ENCODE assay signal across 29 mouse cellular contexts in the genomic region with DNA sequence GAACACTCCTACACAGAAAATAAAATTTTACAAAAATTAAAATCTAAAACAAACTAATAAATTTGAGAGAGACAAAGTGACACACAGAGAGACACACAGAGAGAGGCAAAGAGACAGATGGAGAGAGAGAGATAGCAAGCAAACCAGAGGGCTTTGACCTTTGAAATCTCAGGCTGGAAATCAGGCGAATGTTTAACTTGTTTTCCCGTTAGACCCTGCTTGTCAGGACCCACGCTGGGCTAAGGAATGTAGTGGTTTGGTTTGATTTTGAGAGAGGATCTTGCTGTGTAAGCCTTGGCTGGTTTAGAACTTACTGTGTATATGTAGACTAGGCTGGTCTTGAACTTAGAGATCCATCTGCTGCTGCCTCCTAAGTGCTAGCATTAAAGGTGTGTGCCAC. TPM values are rescaled to one million over a fixed set of nuclear protein-coding genes. Genes with fewer than 3 reads are reported as not detected.
DNase-seq lines count a peak whose midpoint lies in the region; ATAC-seq and TF ChIP-seq lines count a peak whose summit lies in the region.
"Had no signal": no experiment of that assay in that cellular context is flagged by ENCODE, and none has a peak within 500 bp of the region (broad histone marks: within the 10 kb centered on the region; RNA-seq: fewer than 3 reads in every experiment).

No protein-coding gene starts in this region.

- TF ChIP-seq EP300 in liver, postnatal 0 days (IDR thresholded peaks at IDR 0.05; ENCODE audit: low read depth): no peak

- no peak overlapping the region for H3K27ac ChIP-seq in kidney, embryonic 14.5 days (ENCODE audit: low read depth, low read length)
- H3K27ac ChIP-seq in liver, postnatal 0 days (ENCODE audit: low read depth): peak overlapping the region; percentile 70
- no peak overlapping the region for H3K27ac ChIP-seq in midbrain, embryonic 10.5 days (replicated peaks)
- H3K27ac ChIP-seq: embryonic facial prominence, embryonic 10.5 days; embryonic facial prominence, embryonic 15.5 days; forebrain, embryonic 13.5 days; hindbrain, embryonic 10.5 days; hindbrain, embryonic 15.5 days; limb, embryonic 10.5 days; limb, embryonic 15.5 days had no signal

- 77% methylated on average over 3 of the region's 3 CpGs for WGBS in kidney, embryonic 14.5 days
- WGBS in liver, postnatal 0 days (ENCODE audit: insufficient replicate concordance): 64% methylated on average over 3 of the region's 3 CpGs
- whole genome bisulfite sequencing in midbrain, embryonic 10.5 days: 85% methylated on average over 3 of the region's 3 CpGs

- no peaks in the 10 kb centered on the region for H3K4me1 ChIP-seq in kidney, embryonic 14.5 days (ENCODE audit: control insufficient read depth, insufficient read depth, low read length)
- 0 out of 2 replicates have a peak, but pooled peaks cover 3% of the 10 kb centered on the region for H3K4me1 ChIP-seq in liver, postnatal 0 days (ENCODE audit: insufficient read depth)
- H3K4me1 ChIP-seq in midbrain, embryonic 10.5 days: no peaks in the 10 kb centered on the region
- H3K4me1 ChIP-seq: embryonic facial prominence, embryonic 10.5 days; embryonic facial prominence, embryonic 15.5 days; forebrain, embryonic 13.5 days; hindbrain, embryonic 15.5 days; limb, embryonic 10.5 days; limb, embryonic 15.5 days had no signal

- no peak for TF ChIP-seq CTCF in liver, postnatal 0 days (IDR thresholded peaks at IDR 0.05; ENCODE audit: low read depth)

- peak; percentile 11 for DNase-seq in kidney, adult 18-20 months
- DNase-seq in kidney, adult 8-10 months: peak; percentile 57 to 67
- DNase-seq in kidney, postnatal 14 days: peak; percentile 61
- no peak for DNase-seq in liver, postnatal 0 days
- DNase-seq in right cerebral cortex, adult 18-20 months: no peak
- DNase-seq in midbrain, embryonic 10.5 days (ENCODE audit: low spot score): no peak
- DNase-seq: adrenal gland, adult 8-10 months; cerebellum, adult 8-10 months; cerebellum, postnatal 25 days; gastrocnemius, postnatal 10 days; heart, postnatal 14 days; layer of hippocampus, postnatal 36 days; lung, embryonic 14.5 days; lung, postnatal 14 days had no signal

- peaks cover 19% of the 10 kb centered on the region for H3K36me3 ChIP-seq in kidney, embryonic 14.5 days (ENCODE audit: control insufficient read depth, insufficient read depth, low read length)
- H3K36me3 ChIP-seq in liver, postnatal 0 days (replicated peaks; ENCODE audit: insufficient read depth, low read length): peaks cover 3% of the 10 kb centered on the region; the same call in 1 of the 2 replicates
- peaks cover 50% of the 10 kb centered on the region for H3K36me3 ChIP-seq in midbrain, embryonic 10.5 days

- no peak overlapping the region for H3K4me2 ChIP-seq in kidney, embryonic 14.5 days (replicated peaks; ENCODE audit: low read depth, low read length)
- H3K4me2 ChIP-seq in liver, postnatal 0 days (ENCODE audit: low read depth, low read length): no peak overlapping the region
- H3K4me2 ChIP-seq: embryonic facial prominence, embryonic 15.5 days; forebrain, embryonic 13.5 days; hindbrain, embryonic 15.5 days; limb, embryonic 15.5 days; lung, embryonic 14.5 days; midbrain, embryonic 11.5 days had no signal

- no peaks in the 10 kb centered on the region for H3K27me3 ChIP-seq in kidney, embryonic 14.5 days (ENCODE audit: control insufficient read depth, insufficient read depth, low read length)
- H3K27me3 ChIP-seq in liver, postnatal 0 days (ENCODE audit: insufficient read depth, low read length): no peaks in the 10 kb centered on the region
- H3K27me3 ChIP-seq in midbrain, embryonic 10.5 days (ENCODE audit: low read depth, poor library complexity, severe bottlenecking): no peaks in the 10 kb centered on the region
- H3K27me3 ChIP-seq: embryonic facial prominence, embryonic 15.5 days; forebrain, embryonic 13.5 days; hindbrain, embryonic 15.5 days; limb, embryonic 15.5 days had no signal

- no peaks in the 10 kb centered on the region for H3K9me3 ChIP-seq in kidney, embryonic 14.5 days (ENCODE audit: control insufficient read depth, low read length)
- no peaks in the 10 kb centered on the region for H3K9me3 ChIP-seq in liver, postnatal 0 days (ENCODE audit: low read length)
- no peaks in the 10 kb centered on the region for H3K9me3 ChIP-seq in midbrain, embryonic 10.5 days (replicated peaks)
- H3K9me3 ChIP-seq: embryonic facial prominence, embryonic 10.5 days; embryonic facial prominence, embryonic 15.5 days; forebrain, embryonic 13.5 days; G1E; hindbrain, embryonic 10.5 days; hindbrain, embryonic 15.5 days; limb, embryonic 10.5 days; limb, embryonic 15.5 days had no signal

- no peak overlapping the region for H3K4me3 ChIP-seq in kidney, embryonic 14.5 days (ENCODE audit: low read length)
- no peak overlapping the region for H3K4me3 ChIP-seq in liver, postnatal 0 days (ENCODE audit: low read depth, low read length)
- H3K4me3 ChIP-seq in midbrain, embryonic 10.5 days: no peak overlapping the region
- H3K4me3 ChIP-seq: embryonic facial prominence, embryonic 10.5 days; embryonic facial prominence, embryonic 15.5 days; forebrain, embryonic 13.5 days; hindbrain, embryonic 10.5 days; hindbrain, embryonic 15.5 days; limb, embryonic 10.5 days; limb, embryonic 15.5 days had no signal

- H3K9ac ChIP-seq in kidney, embryonic 14.5 days (ENCODE audit: low read depth, low read length): no peak overlapping the region
- no peak overlapping the region for H3K9ac ChIP-seq in liver, postnatal 0 days (replicated peaks)
- H3K9ac ChIP-seq: embryonic facial prominence, embryonic 15.5 days; forebrain, embryonic 13.5 days; hindbrain, embryonic 15.5 days; limb, embryonic 15.5 days; lung, embryonic 14.5 days had no signal

- ATAC-seq in kidney, embryonic 14.5 days (ENCODE audit: low FRiP score, low TSS enrichment): no peak
- peak; percentile 36; the same call in 1 of the 2 replicates for ATAC-seq in liver, postnatal 0 days
- ATAC-seq: forebrain, embryonic 13.5 days; midbrain, embryonic 16.5 days had no signal

RNA-seq across cellular contexts. Expression of a gene that starts 25.0 kb away (rescaled TPM):
- polyA plus RNA-seq in kidney, embryonic 14.5 days (2014; fragmentation: Nextera tagmentation; extraction: Ambion mirVana): 66.5 and 72.9 TPM in 2 replicates
- polyA plus RNA-seq in liver, postnatal 0 days (2015; fragmentation: Nextera tagmentation; extraction: Ambion mirVana): 9.4 TPM in 2 replicates
- polyA plus RNA-seq in midbrain, embryonic 10.5 days (2016; fragmentation: Nextera tagmentation; extraction: Ambion mirVana): 52.4 and 53.8 TPM in 2 replicates

RNA-seq across cellular contexts. Expression of a gene that starts 25.0 kb away (rescaled TPM):
- polyA plus RNA-seq in kidney, embryonic 14.5 days (2014; fragmentation: Nextera tagmentation; extraction: Ambion mirVana): 11.1 and 20.3 TPM in 2 replicates
- 2.8 and 3.1 TPM in 2 replicates for polyA plus RNA-seq in liver, postnatal 0 days (2015; fragmentation: Nextera tagmentation; extraction: Ambion mirVana)
- polyA plus RNA-seq in midbrain, embryonic 10.5 days (2016; fragmentation: Nextera tagmentation; extraction: Ambion mirVana): 22.7 and 24.7 TPM in 2 replicates

RNA-seq across cellular contexts. Expression of a gene that starts 25.2 kb away (rescaled TPM):
- 350 and 462 TPM in 2 replicates for polyA plus RNA-seq in kidney, embryonic 14.5 days (2014; fragmentation: Nextera tagmentation; extraction: Ambion mirVana)
- 346 and 365 TPM in 2 replicates for polyA plus RNA-seq in liver, postnatal 0 days (2015; fragmentation: Nextera tagmentation; extraction: Ambion mirVana)
- polyA plus RNA-seq in midbrain, embryonic 10.5 days (2016; fragmentation: Nextera tagmentation; extraction: Ambion mirVana): 274 and 277 TPM in 2 replicates

RNA-seq across cellular contexts. Expression of a gene that starts 33.1 kb away (rescaled TPM):
- polyA plus RNA-seq in kidney, embryonic 14.5 days (2014; fragmentation: Nextera tagmentation; extraction: Ambion mirVana): 0.08 and 0.10 TPM in 2 replicates
- 173 and 210 TPM in 2 replicates for polyA plus RNA-seq in liver, postnatal 0 days (2015; fragmentation: Nextera tagmentation; extraction: Ambion mirVana)
- not detected in 2 replicates for polyA plus RNA-seq in midbrain, embryonic 10.5 days (2016; fragmentation: Nextera tagmentation; extraction: Ambion mirVana)
- polyA plus RNA-seq: embryonic facial prominence, embryonic 10.5 days; embryonic facial prominence, embryonic 15.5 days; forebrain, embryonic 13.5 days; G1E; heart, embryonic 14.5 days; hindbrain, embryonic 10.5 days; hindbrain, embryonic 15.5 days; intestine, embryonic 14.5 days; limb, embryonic 10.5 days; lung, embryonic 14.5 days; midbrain, embryonic 11.5 days; midbrain, embryonic 16.5 days; neural tube, embryonic 11.5 days; urinary bladder, adult 2 months had no signal

RNA-seq across cellular contexts. Expression of a gene that starts 42.7 kb away (rescaled TPM):
- 104 and 116 TPM in 2 replicates for polyA plus RNA-seq in kidney, embryonic 14.5 days (2014; fragmentation: Nextera tagmentation; extraction: Ambion mirVana)
- polyA plus RNA-seq in liver, postnatal 0 days (2015; fragmentation: Nextera tagmentation; extraction: Ambion mirVana): 31.0 and 33.2 TPM in 2 replicates
- polyA plus RNA-seq in midbrain, embryonic 10.5 days (2016; fragmentation: Nextera tagmentation; extraction: Ambion mirVana): 158 and 170 TPM in 2 replicates

Comparison
In these comparisons a context has a peak if more than half of its experiments do, and no peak if none do; other contexts are left out.
1. DNase-seq: peak in kidney, adult 18-20 months (single experiment), kidney, adult 8-10 months (2 of 2) and kidney, postnatal 14 days (single experiment); none in liver, postnatal 0 days (single experiment), right cerebral cortex, adult 18-20 months (single experiment) and midbrain, embryonic 10.5 days (single experiment).